Comparison of ENCODE assay signal across 18 mouse cellular contexts in genomic region chr17:11089361-11089760, GRCm38 (mm10).
DNase-seq lines count a peak whose midpoint lies in the region; TF ChIP-seq lines count a peak whose summit lies in the region.
"Had no signal": no experiment of that assay in that cellular context is flagged by ENCODE, and none has a peak within 500 bp of the region (broad histone marks: within the 10 kb centered on the region; RNA-seq: fewer than 3 reads in every experiment).

No protein-coding gene starts in this region.

- WGBS in kidney, adult 2 months: 70% methylated on average over 6 of the region's 6 CpGs

- intact Hi-C loops in left cerebral cortex, postnatal 36 days (cut with DNase I): no loop called here

- no peaks in the 10 kb centered on the region for H3K27me3 ChIP-seq in kidney, adult 2 months (replicated peaks; ENCODE audit: control insufficient read depth, insufficient read depth, low read length)
- H3K27me3 ChIP-seq: CH12.LX; embryonic facial prominence, embryonic 12.5 days; forebrain, embryonic 15.5 days; heart, embryonic 13.5 days; hindbrain, embryonic 15.5 days; Patski had no signal

- peak; percentile 87 for DNase-seq in heart, adult 11 months
- no peak for DNase-seq in heart, adult 8-10 months (ENCODE audit: low spot score)
- DNase-seq in kidney, postnatal 14 days: peak; percentile 11
- DNase-seq in kidney, adult 2 months: no peak
- peak; percentile 24 for DNase-seq in adrenal gland, postnatal 10 days
- DNase-seq in left cerebral cortex, postnatal 36 days (ENCODE audit: low spot score in 2 of 2): no peak
- DNase-seq: cerebellum, adult 11-12 months; cerebellum, adult 9-10 months; cerebellum, postnatal 25 days; gastrocnemius, postnatal 36 days; heart, adult 2 months; heart, postnatal 36 days had no signal

- H3K36me3 ChIP-seq in kidney, adult 2 months (ENCODE audit: control insufficient read depth, insufficient read depth, low read length): no peaks in the 10 kb centered on the region
- H3K36me3 ChIP-seq: embryonic facial prominence, embryonic 12.5 days; forebrain, embryonic 15.5 days; heart, embryonic 13.5 days; hindbrain, embryonic 15.5 days had no signal

- H3K4me3 ChIP-seq in kidney, adult 2 months (ENCODE audit: insufficient read depth, low read depth, low read length): no peak overlapping the region
- H3K4me3 ChIP-seq: embryonic facial prominence, embryonic 12.5 days; forebrain, embryonic 15.5 days; heart, adult 2 months; heart, embryonic 13.5 days; hindbrain, embryonic 15.5 days had no signal

- no peak for TF ChIP-seq CTCF in kidney, adult 2 months (conservative IDR thresholded peaks at IDR 0.05; ENCODE audit: insufficient read depth, insufficient read length, low read depth, low read length)

- H3K27ac ChIP-seq in kidney, adult 2 months (ENCODE audit: insufficient read depth, low read depth, low read length): no peak overlapping the region
- H3K27ac ChIP-seq: embryonic facial prominence, embryonic 12.5 days; forebrain, embryonic 15.5 days; heart, adult 2 months; heart, embryonic 13.5 days; hindbrain, embryonic 15.5 days had no signal

- no peaks in the 10 kb centered on the region for H3K4me1 ChIP-seq in kidney, adult 2 months (ENCODE audit: control insufficient read depth, insufficient read depth, low read length)
- H3K4me1 ChIP-seq: heart, embryonic 13.5 days had no signal

- TF ChIP-seq POLR2A in kidney, adult 2 months (IDR thresholded peaks at IDR 0.05; ENCODE audit: low read depth, low read length): no peak

Comparison
In these comparisons a context has a peak if more than half of its experiments do, and no peak if none do; other contexts are left out.
1. DNase-seq: peak in heart, adult 11 months (single experiment), kidney, postnatal 14 days (single experiment) and adrenal gland, postnatal 10 days (single experiment); none in heart, adult 8-10 months (single experiment), kidney, adult 2 months (single experiment) and left cerebral cortex, postnatal 36 days (0 of 2).